Mouse (Mus musculus) liver, embryonic 14.5 days (tissue): ENCODE results near the gene Aar2.

Source experiments
- CTCF ChIP-seq: IDR thresholded peaks from 2 replicates; pipeline ENCODE4 v1.5.1; 2016; ENCODE audit warnings: antibody characterized with exemption, low read depth, control low read depth
- EP300 ChIP-seq: IDR thresholded peaks from 2 replicates; pipeline ENCODE4 v1.6.1; 2016; ENCODE audit warnings: antibody characterized with exemption, low read depth

GRCm38 (mm10) chr2:156582887-156583286 lies 35.5 kb downstream of the Aar2 start:
- no peak for TF ChIP-seq CTCF
- no peak for TF ChIP-seq EP300
